Mouse (Mus musculus): ENCODE measurements around the gene Podxl. TPM values are rescaled to one million over a fixed set of nuclear protein-coding genes. Genes with fewer than 3 reads are reported as not detected.

Podxl gene
- polyA plus RNA-seq, 1 experiment from 2014 or later, result 9.8 TPM

DNA sequence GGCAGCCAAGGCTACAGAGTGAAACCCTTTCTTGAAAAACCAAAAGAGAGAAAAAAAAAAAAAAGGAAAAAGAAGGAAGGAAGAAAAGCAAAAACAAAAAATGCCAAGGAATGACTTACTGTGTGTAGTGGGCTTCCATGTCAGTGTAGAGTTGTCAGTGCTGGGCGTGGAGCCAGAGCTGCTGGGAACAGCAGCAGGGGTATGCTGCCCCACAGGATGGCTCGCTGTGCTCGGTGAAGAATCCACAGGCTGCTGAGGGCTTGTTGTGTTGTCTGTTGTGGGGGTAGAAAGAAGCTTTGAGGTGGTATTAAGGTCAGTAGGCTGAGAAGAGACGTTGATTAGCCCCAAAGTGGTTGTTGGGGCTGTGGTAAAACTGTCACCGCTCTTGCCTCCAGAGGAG is 35.4 kb downstream of the Podxl start:
- Histone ChIP-seq H3K4me1 (replicated peaks; ENCODE audit: control insufficient read depth, insufficient read depth, low read length) (no peaks in the 10 kb centered on the region), H3K27me3 (ENCODE audit: control insufficient read depth, insufficient read depth, low read length) (no peaks in the 10 kb centered on the region), H3K27ac (no peak overlapping the region), H3K9ac (no peak overlapping the region), H3K9me3 (ENCODE audit: control insufficient read depth, low read length) (no peaks in the 10 kb centered on the region), H3K36me3 (replicated peaks; ENCODE audit: control insufficient read depth, insufficient read depth) (peaks cover 35% of the 10 kb centered on the region), H3K4me2 (replicated peaks) (no peak overlapping the region), H3K4me3 (replicated peaks; ENCODE audit: low read length) (no peak overlapping the region)
- 76% methylated on average over 5 of the region's 5 CpGs for WGBS
- no peak for DNase-seq (ENCODE audit: low spot score)
- ATAC-seq (ENCODE audit: low FRiP score), result no peak

DNA sequence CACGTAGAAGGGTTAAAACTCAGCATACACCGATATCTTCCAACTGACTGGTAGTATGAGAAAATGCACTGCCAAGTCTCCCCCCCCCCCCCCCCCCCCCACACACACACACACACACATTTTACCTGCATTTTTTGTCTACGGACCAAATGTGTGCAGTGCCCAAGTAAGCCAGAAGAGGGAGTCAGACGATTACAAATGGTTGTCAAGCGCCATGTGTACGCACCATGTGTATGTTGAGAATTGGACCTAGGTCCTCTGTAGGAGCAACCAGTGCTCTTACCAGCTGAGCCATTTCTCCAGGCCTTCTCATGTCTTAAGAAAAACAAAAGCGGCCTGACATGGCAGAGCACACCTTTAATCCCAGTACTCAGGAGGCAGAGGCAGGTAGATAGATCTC is 35.9 kb downstream of the Podxl start:
- DNase-seq (ENCODE audit: low spot score) (peak; percentile 75), ATAC-seq (ENCODE audit: low FRiP score) (no peak)
- 73% methylated on average over 7 of the region's 7 CpGs for WGBS
- no peak overlapping the region for H3K4me3 ChIP-seq (replicated peaks; ENCODE audit: low read length)
- H3K4me2 ChIP-seq (replicated peaks), result no peak overlapping the region
- H3K27me3 ChIP-seq (ENCODE audit: control insufficient read depth, insufficient read depth, low read length), result no peaks in the 10 kb centered on the region
- no peaks in the 10 kb centered on the region; the same call in 1 of the 2 replicates for H3K4me1 ChIP-seq (replicated peaks; ENCODE audit: control insufficient read depth, insufficient read depth, low read length)
- no peaks in the 10 kb centered on the region for H3K9me3 ChIP-seq (ENCODE audit: control insufficient read depth, low read length)
- no peak overlapping the region for H3K27ac ChIP-seq
- H3K36me3 ChIP-seq (replicated peaks; ENCODE audit: control insufficient read depth, insufficient read depth), result peaks cover 39% of the 10 kb centered on the region
- no peak overlapping the region for H3K9ac ChIP-seq

DNA sequence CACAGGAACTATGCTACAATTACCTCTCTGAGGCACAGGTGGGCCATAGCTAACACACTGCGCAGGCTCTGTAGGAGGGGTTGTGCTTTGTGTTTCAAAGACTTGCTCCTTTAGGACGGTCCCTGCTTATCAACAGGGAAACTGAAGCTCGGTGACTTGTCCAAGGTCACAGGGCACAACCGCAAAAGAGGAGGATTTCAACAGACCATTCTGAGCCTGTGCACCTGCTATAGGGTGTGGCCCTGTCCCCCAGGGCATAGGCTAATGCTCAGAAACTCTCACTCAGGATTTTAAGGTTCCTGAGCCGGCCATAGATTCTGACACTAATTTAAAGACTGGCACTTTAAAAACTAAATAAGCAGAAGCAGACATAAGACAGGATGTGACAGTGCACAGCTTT is 36.9 kb downstream of the Podxl start:
- 92% methylated on average over 5 of the region's 5 CpGs for WGBS
- peaks cover 48% of the 10 kb centered on the region for H3K36me3 ChIP-seq (replicated peaks; ENCODE audit: control insufficient read depth, insufficient read depth)
- H3K27ac ChIP-seq, result no peak overlapping the region
- ATAC-seq (ENCODE audit: low FRiP score) (no peak), DNase-seq (ENCODE audit: low spot score) (no peak)
- no peak overlapping the region for H3K9ac ChIP-seq
- H3K4me1 ChIP-seq (replicated peaks; ENCODE audit: control insufficient read depth, insufficient read depth, low read length), result no peaks in the 10 kb centered on the region; the same call in 1 of the 2 replicates
- no peak overlapping the region for H3K4me2 ChIP-seq (replicated peaks)
- H3K4me3 ChIP-seq (replicated peaks; ENCODE audit: low read length), result no peak overlapping the region
- H3K27me3 ChIP-seq (ENCODE audit: control insufficient read depth, insufficient read depth, low read length), result no peaks in the 10 kb centered on the region
- H3K9me3 ChIP-seq (ENCODE audit: control insufficient read depth, low read length), result no peaks in the 10 kb centered on the region

DNA sequence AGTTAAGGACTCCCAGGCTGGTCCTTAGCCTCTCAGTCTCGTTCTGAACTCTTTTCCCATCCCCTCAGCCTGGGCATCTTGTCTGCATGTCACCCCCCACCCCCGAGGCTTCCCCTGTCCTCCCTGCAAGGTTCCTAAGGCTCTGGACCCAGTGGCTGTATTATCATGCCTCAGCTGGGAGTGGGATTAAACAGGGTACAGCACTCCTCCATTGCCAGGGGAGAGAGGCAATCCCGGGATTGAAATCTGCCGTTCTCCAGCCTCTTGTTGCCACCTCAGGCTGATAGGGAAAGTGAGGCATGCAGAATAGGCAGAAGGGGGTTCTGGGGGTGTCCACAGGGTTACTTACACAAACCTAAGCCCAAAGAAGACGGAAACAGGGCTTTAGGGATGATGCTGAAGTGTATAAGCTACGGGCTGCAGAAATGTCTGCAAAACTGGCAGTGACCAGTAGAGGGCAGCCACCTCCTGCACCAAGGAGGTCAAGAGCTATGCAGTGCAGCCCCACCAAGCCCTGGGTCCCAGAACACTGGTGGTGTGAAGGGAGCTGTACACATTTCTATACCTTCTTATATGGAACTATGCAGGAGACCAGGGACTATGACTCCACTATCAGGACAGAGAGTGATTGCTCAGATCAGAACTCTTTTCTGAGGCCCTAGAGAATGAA is 38.4 kb downstream of the Podxl start:
- Histone ChIP-seq H3K36me3 (replicated peaks; ENCODE audit: control insufficient read depth, insufficient read depth) (peaks cover 48% of the 10 kb centered on the region), H3K4me1 (replicated peaks; ENCODE audit: control insufficient read depth, insufficient read depth, low read length) (no peaks in the 10 kb centered on the region; the same call in 1 of the 2 replicates), H3K27me3 (ENCODE audit: control insufficient read depth, insufficient read depth, low read length) (no peaks in the 10 kb centered on the region), H3K9me3 (ENCODE audit: control insufficient read depth, low read length) (no peaks in the 10 kb centered on the region), H3K9ac (no peak overlapping the region), H3K4me2 (replicated peaks) (no peak overlapping the region), H3K4me3 (replicated peaks; ENCODE audit: low read length) (no peak overlapping the region), H3K27ac (no peak overlapping the region)
- WGBS, result 67% methylated on average over 6 of the region's 6 CpGs
- ATAC-seq (ENCODE audit: low FRiP score) (peak; percentile 63), DNase-seq (ENCODE audit: low spot score) (peak; percentile 81)

DNA sequence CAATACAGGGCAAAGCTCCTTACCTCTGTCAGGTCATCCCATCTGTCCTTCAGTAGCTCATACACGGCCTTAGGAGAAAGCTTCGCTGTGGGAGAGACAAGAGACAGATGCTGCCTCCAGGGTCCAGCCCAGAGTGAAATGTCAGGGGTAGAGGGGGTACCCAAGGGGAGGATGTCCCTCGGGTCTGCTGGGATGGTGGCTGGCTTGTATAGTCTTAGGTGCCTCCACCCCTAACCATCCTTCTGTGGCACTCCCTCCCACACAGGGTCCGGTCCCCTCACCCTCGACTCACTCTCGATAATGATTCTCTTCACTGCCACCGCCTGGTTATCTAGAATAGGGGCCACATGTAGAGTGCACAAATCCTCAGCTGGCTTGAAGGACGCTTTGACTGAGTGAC is 39.1 kb downstream of the Podxl start:
- Histone ChIP-seq H3K36me3 (replicated peaks; ENCODE audit: control insufficient read depth, insufficient read depth) (peaks cover 52% of the 10 kb centered on the region), H3K4me1 (replicated peaks; ENCODE audit: control insufficient read depth, insufficient read depth, low read length) (no peaks in the 10 kb centered on the region; the same call in 1 of the 2 replicates), H3K27me3 (ENCODE audit: control insufficient read depth, insufficient read depth, low read length) (no peaks in the 10 kb centered on the region), H3K9ac (no peak overlapping the region), H3K9me3 (ENCODE audit: control insufficient read depth, low read length) (no peaks in the 10 kb centered on the region), H3K4me3 (replicated peaks; ENCODE audit: low read length) (no peak overlapping the region), H3K4me2 (replicated peaks) (no peak overlapping the region), H3K27ac (no peak overlapping the region)
- 93% methylated on average over 8 of the region's 8 CpGs for WGBS
- DNase-seq (ENCODE audit: low spot score) (no peak), ATAC-seq (ENCODE audit: low FRiP score) (no peak)

DNA sequence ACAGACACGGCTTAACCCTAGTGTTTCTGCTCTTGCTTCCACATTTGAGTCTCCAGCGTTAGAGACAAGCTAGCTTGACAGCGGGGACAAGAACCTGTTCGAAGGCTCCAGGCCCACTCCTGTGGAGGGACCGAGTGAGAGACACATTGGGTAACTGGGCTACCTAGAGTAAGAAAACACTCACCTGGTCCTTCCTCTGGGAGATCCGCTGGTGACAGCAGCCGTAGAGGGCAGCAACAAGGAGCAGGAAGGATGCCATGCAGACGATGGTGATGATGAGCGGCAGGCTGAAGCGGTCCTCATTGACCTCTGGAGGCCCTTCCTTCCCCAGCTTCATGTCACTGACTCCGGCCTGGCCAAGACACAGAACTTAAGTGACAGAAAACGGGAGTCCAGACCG is 39.7 kb downstream of the Podxl start:
- 98% methylated on average over 13 of the region's 13 CpGs for WGBS
- H3K4me2 ChIP-seq (replicated peaks), result no peak overlapping the region
- no peak for DNase-seq (ENCODE audit: low spot score)
- H3K27ac ChIP-seq, result no peak overlapping the region
- H3K9ac ChIP-seq, result no peak overlapping the region
- no peaks in the 10 kb centered on the region; the same call in 1 of the 2 replicates for H3K4me1 ChIP-seq (replicated peaks; ENCODE audit: control insufficient read depth, insufficient read depth, low read length)
- H3K36me3 ChIP-seq (replicated peaks; ENCODE audit: control insufficient read depth, insufficient read depth), result peaks cover 52% of the 10 kb centered on the region
- no peaks in the 10 kb centered on the region for H3K27me3 ChIP-seq (ENCODE audit: control insufficient read depth, insufficient read depth, low read length)
- H3K9me3 ChIP-seq (ENCODE audit: control insufficient read depth, low read length), result no peaks in the 10 kb centered on the region
- no peak for ATAC-seq (ENCODE audit: low FRiP score)
- H3K4me3 ChIP-seq (replicated peaks; ENCODE audit: low read length), result no peak overlapping the region

DNA sequence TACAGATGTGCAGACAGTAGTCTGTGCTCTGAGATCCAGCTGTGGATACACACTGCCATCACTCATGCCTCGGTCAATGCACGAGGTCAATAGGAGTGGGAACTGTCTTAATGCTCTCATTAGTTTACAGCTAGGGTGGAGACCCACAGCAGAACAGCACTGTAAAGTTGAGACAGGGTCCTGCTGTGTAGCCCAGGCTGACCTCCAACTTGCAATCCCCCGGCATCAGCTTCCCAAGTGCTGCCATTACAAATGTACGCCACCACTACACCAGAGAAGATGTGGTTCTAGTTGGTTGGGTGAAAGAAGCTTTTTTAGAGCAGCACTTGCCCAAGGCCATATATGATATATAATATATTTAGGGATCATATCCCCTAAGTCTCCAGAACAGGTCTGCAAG is 40.1 kb downstream of the Podxl start:
- peaks cover 52% of the 10 kb centered on the region for H3K36me3 ChIP-seq (replicated peaks; ENCODE audit: control insufficient read depth, insufficient read depth)
- ATAC-seq (ENCODE audit: low FRiP score), result no peak
- no peak overlapping the region for H3K27ac ChIP-seq
- no peak for DNase-seq (ENCODE audit: low spot score)
- H3K4me2 ChIP-seq (replicated peaks), result no peak overlapping the region
- 91% methylated on average over 4 of the region's 4 CpGs for WGBS
- H3K9ac ChIP-seq, result no peak overlapping the region
- no peaks in the 10 kb centered on the region for H3K9me3 ChIP-seq (ENCODE audit: control insufficient read depth, low read length)
- no peaks in the 10 kb centered on the region for H3K27me3 ChIP-seq (ENCODE audit: control insufficient read depth, insufficient read depth, low read length)
- H3K4me3 ChIP-seq (replicated peaks; ENCODE audit: low read length), result no peak overlapping the region
- no peaks in the 10 kb centered on the region; the same call in 1 of the 2 replicates for H3K4me1 ChIP-seq (replicated peaks; ENCODE audit: control insufficient read depth, insufficient read depth, low read length)

DNA sequence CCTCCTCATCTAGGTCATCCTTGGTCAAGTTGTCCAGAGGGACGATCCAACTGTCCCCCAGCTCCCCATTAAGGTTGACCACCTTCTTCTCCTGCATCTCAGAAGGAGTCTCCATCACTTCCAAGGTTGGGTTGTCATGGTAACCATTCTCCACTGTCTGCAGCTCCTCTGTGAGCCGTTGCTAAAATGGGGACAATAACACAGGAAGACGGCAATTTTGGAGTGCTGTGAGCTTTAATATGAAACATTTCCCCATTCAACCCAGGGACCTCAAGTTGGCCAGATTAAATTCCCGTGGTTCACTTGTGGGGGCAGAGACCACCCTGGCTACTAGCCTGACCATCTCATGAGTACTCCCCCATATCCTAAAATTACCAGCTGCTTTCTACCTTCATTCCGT is 40.7 kb downstream of the Podxl start:
- no peak overlapping the region for H3K4me2 ChIP-seq (replicated peaks)
- no peak overlapping the region for H3K27ac ChIP-seq
- H3K4me3 ChIP-seq (replicated peaks; ENCODE audit: low read length), result no peak overlapping the region
- ATAC-seq (ENCODE audit: low FRiP score), result no peak
- no peaks in the 10 kb centered on the region; the same call in 1 of the 2 replicates for H3K4me1 ChIP-seq (replicated peaks; ENCODE audit: control insufficient read depth, insufficient read depth, low read length)
- H3K9ac ChIP-seq, result no peak overlapping the region
- H3K27me3 ChIP-seq (ENCODE audit: control insufficient read depth, insufficient read depth, low read length), result no peaks in the 10 kb centered on the region
- no peak for DNase-seq (ENCODE audit: low spot score)
- WGBS, result 53% methylated on average over 5 of the region's 5 CpGs
- no peaks in the 10 kb centered on the region for H3K9me3 ChIP-seq (ENCODE audit: control insufficient read depth, low read length)
- peaks cover 52% of the 10 kb centered on the region for H3K36me3 ChIP-seq (replicated peaks; ENCODE audit: control insufficient read depth, insufficient read depth)

DNA sequence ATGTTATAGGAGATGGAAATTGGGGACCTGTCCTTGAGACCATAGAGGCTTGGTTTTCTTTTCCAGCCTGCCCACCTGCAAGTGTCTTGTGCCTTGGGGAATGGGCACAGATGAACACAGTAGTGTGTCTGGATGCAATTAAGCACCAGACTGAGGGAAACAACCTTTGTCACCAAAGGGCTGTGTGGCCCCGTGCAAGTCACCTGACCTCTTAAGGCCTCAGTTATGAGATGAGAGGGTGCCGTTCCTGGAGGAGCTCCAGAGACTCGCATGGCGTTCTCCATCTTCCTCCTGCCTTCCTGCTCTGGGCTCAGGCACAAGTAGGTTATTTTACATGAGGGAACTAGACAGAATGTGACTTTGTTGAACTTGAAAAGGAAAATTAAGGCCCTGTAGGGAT is 41.3 kb downstream of the Podxl start:
- H3K4me2 ChIP-seq (replicated peaks), result no peak overlapping the region
- H3K9me3 ChIP-seq (ENCODE audit: control insufficient read depth, low read length), result no peaks in the 10 kb centered on the region
- no peak overlapping the region for H3K9ac ChIP-seq
- no peak overlapping the region for H3K4me3 ChIP-seq (replicated peaks; ENCODE audit: low read length)
- H3K36me3 ChIP-seq (replicated peaks; ENCODE audit: control insufficient read depth, insufficient read depth), result peaks cover 52% of the 10 kb centered on the region
- ATAC-seq (ENCODE audit: low FRiP score) (no peak), DNase-seq (ENCODE audit: low spot score) (no peak)
- H3K27ac ChIP-seq, result no peak overlapping the region
- 96% methylated on average over 4 of the region's 4 CpGs for WGBS
- no peaks in the 10 kb centered on the region; the same call in 1 of the 2 replicates for H3K4me1 ChIP-seq (replicated peaks; ENCODE audit: control insufficient read depth, insufficient read depth, low read length)
- no peaks in the 10 kb centered on the region for H3K27me3 ChIP-seq (ENCODE audit: control insufficient read depth, insufficient read depth, low read length)

All from hindbrain, embryonic 14.5 days (tissue).